Mouse (Mus musculus) heart, embryonic 14.5 days (tissue): ENCODE measurements at regions not wholly inside any gene's neighbourhood (a gene's known extent, or its start where the extent isn't known, plus 50 kb on each side); places are given as distances from the start of the nearest gene placed in this dataset.

Experiments used
- ATAC-seq: fragments of 200-750 bp; cut with Nextera tagmentation; 2 replicates; pipeline ENCODE4 v1.8.0; 2017; ENCODE audit warnings: low read depth, moderate TSS enrichment; ENCODE audit not compliant: insufficient number of reproducible peaks, insufficient read depth, low FRiP score
- H3K27ac ChIP-seq, 2 experiments: fragments of 200-500 bp in 1 of 2; fragments of 300-500 bp in 1 of 2; sonication (generic) in 1 of 2; replicated peaks in 1 of 2; 2 replicates each; pipeline ENCODE4 v1.5.1; 2012 to 2014; ENCODE audit warnings: low read depth in 2 of 2, low read length in 2 of 2, control low read depth in 1 of 2, mild to moderate bottlenecking in 1 of 2, mixed read lengths in 1 of 2; ENCODE audit not compliant: control insufficient read depth in 1 of 2, insufficient read depth in 1 of 2
- H3K27me3 ChIP-seq: fragments of 300-500 bp; sonication (generic); 2 replicates; pipeline ENCODE4 v1.6.1; 2014; ENCODE audit warnings: mild to moderate bottlenecking, low read length, control low read depth; ENCODE audit not compliant: control insufficient read depth, insufficient read depth
- H3K36me3 ChIP-seq: fragments of 300-500 bp; sonication (generic); 2 replicates; pipeline ENCODE4 v1.6.1; 2014; ENCODE audit warnings: mild to moderate bottlenecking, control low read depth, low read length, mixed read lengths; ENCODE audit not compliant: control insufficient read depth, insufficient read depth
- H3K4me1 ChIP-seq, 2 experiments: fragments of 200-500 bp in 1 of 2; fragments of 300-500 bp in 1 of 2; sonication (generic) in 1 of 2; 2 replicates each; pipeline ENCODE4 v1.6.1; 2012 to 2014; ENCODE audit warnings: low read length in 2 of 2, control low read depth in 1 of 2, mixed read lengths in 1 of 2; ENCODE audit not compliant: control insufficient read depth in 2 of 2, insufficient read depth in 2 of 2
- H3K4me2 ChIP-seq: fragments of 300-500 bp; sonication (generic); 2 replicates; pipeline ENCODE4 v1.6.1; 2014; ENCODE audit warnings: mild to moderate bottlenecking, low read length
- H3K4me3 ChIP-seq, 2 experiments: fragments of 200-500 bp in 1 of 2; fragments of 300-500 bp in 1 of 2; sonication (generic) in 1 of 2; 2 replicates each; pipeline ENCODE4 v1.5.1; 2012 to 2014; ENCODE audit warnings: low read length in 2 of 2, mild to moderate bottlenecking in 2 of 2, control low read depth in 1 of 2, low read depth in 1 of 2, moderate library complexity in 1 of 2; ENCODE audit not compliant: control insufficient read depth in 1 of 2, insufficient read depth in 1 of 2
- H3K9ac ChIP-seq: fragments of 300-500 bp; sonication (generic); 2 replicates; pipeline ENCODE4 v1.6.1; 2014; ENCODE audit warnings: mild to moderate bottlenecking, low read length
- H3K9me3 ChIP-seq: fragments of 300-500 bp; sonication (generic); 2 replicates; pipeline ENCODE4 v1.6.1; 2016; ENCODE audit warnings: low read length, control low read depth; ENCODE audit not compliant: control insufficient read depth
- WGBS: fragments of 180-500 bp; shearing (Covaris S2); extraction: QIAGEN DNeasy Blood & Tissue Kit; methylation state at CpG from one replicate; pipeline ENCODE4 v1.1.7; 2014; 5-methylcytosine and 5-hydroxymethylcytosine counted together

DNA sequence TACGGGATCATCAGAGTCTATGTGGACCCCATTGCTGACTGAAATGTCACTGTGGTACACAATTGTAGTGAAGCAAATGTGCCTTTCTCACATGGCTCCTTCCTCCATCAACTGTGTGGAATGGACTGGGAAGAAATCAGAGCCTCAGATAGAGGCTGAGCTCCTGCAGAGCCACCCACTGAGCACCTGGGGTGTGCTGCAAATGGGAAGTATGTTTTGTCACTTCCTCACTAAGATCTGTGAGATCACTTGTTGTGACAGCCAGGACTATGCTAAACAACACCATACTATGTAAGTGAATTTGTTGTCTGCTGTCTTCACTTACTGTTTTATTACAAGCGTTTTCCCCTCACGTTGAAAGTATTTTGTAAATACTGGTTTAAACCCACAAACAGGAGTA is 63.0 kb upstream of the Ndufb6 start:
- Histone ChIP-seq H3K27ac (no peak overlapping the region), H3K4me3 (no peak overlapping the region), H3K9ac (no peak overlapping the region), H3K36me3 (no peaks in the 10 kb centered on the region), H3K4me1 (no peaks in the 10 kb centered on the region), H3K27me3 (no peaks in the 10 kb centered on the region), H3K4me2 (no peak overlapping the region), H3K9me3 (no peaks in the 10 kb centered on the region)
- WGBS, result 72% methylated on average over 3 of the region's 3 CpGs
- no peak for ATAC-seq

GRCm38 (mm10) chr4:40334841-40335240 is 55.6 kb upstream of the Ndufb6 start:
- 43% methylated on average over 1 of the region's 1 CpGs for WGBS
- H3K9ac ChIP-seq, result no peak overlapping the region

GRCm38 (mm10) chr4:40329737-40330136 is 50.5 kb upstream of the Ndufb6 start:
- ATAC-seq, result peak; percentile 35; the same call in 1 of the 2 replicates
- Histone ChIP-seq H3K36me3 (no peaks in the 10 kb centered on the region), H3K4me1 (0 out of 4 replicates have a peak, but pooled peaks cover 0 to 8% of the 10 kb centered on the region in 2 experiments), H3K9me3 (no peaks in the 10 kb centered on the region), H3K9ac (no peak overlapping the region), H3K27ac (peak overlapping the region in 1 of 2 experiments; percentile 28; a peak in 1 of 4 replicates), H3K27me3 (no peaks in the 10 kb centered on the region), H3K4me2 (no peak overlapping the region), H3K4me3 (no peak overlapping the region)
- WGBS, result 3% methylated on average over 5 of the region's 5 CpGs

More at GRCm38 (mm10) chr4:40334841-40335240, 55.6 kb upstream of the Ndufb6 start:
- H3K4me1 ChIP-seq, result 0 out of 4 replicates have a peak, but pooled peaks cover 0 to 2% of the 10 kb centered on the region in 2 experiments
- no peaks in the 10 kb centered on the region for H3K36me3 ChIP-seq
- no peaks in the 10 kb centered on the region for H3K9me3 ChIP-seq
- ATAC-seq, result no peak
- H3K27me3 ChIP-seq, result no peaks in the 10 kb centered on the region
- no peak overlapping the region for H3K27ac ChIP-seq
- H3K4me3 ChIP-seq, result no peak overlapping the region
- H3K4me2 ChIP-seq, result no peak overlapping the region
